Comparison of ENCODE assay signal across 14 mouse cellular contexts in the genomic region with DNA sequence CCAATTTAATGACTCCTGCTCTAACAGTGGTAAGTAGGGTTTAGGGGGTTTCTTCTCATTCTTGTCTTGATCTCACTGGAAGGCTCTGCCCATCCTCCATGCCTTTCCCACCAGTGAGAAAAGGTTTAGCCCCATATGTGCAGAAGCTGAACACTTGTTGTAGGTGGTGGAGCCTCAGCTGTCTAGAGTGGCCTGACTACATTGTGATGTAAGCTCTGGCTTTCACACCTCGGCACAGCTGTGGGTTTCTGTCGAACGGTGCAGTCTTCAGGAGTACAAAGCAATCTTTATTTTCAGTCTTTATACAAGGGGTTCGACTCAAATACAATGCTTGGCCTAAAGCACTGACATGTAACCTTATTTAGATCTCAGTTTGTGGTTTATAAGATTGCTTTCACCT.
"Had no signal": no experiment of that assay in that cellular context is flagged by ENCODE, and none has a peak within 500 bp of the region (broad histone marks: within the 10 kb centered on the region; RNA-seq: fewer than 3 reads in every experiment).

No protein-coding gene starts in this region.

- H3K9ac ChIP-seq: lung, embryonic 14.5 days; midbrain, embryonic 13.5 days; neural tube, embryonic 12.5 days; stomach, embryonic 15.5 days had no signal

- H3K27me3 ChIP-seq: midbrain, embryonic 13.5 days; neural tube, embryonic 12.5 days; stomach, embryonic 15.5 days had no signal

- DNase-seq: lung, adult 18-20 months; lung, embryonic 14.5 days; lung, postnatal 10 days; lung, postnatal 4 days; right cerebral cortex, postnatal 14 days; thymus, adult 2 months; thymus, postnatal 14 days; thymus, postnatal 36 days had no signal

- H3K4me3 ChIP-seq: midbrain, embryonic 10.5 days; midbrain, embryonic 13.5 days; neural tube, embryonic 12.5 days; stomach, embryonic 15.5 days had no signal

- H3K36me3 ChIP-seq: midbrain, embryonic 10.5 days; midbrain, embryonic 13.5 days; neural tube, embryonic 12.5 days; stomach, embryonic 15.5 days had no signal

- H3K27ac ChIP-seq: midbrain, embryonic 10.5 days; midbrain, embryonic 13.5 days; neural tube, embryonic 12.5 days; stomach, embryonic 15.5 days; stomach, postnatal 0 days had no signal

- H3K9me3 ChIP-seq: midbrain, embryonic 10.5 days; midbrain, embryonic 13.5 days; neural tube, embryonic 12.5 days; stomach, embryonic 15.5 days had no signal

- ATAC-seq: midbrain, embryonic 13.5 days; midbrain, embryonic 16.5 days had no signal

- H3K4me2 ChIP-seq: lung, embryonic 14.5 days; midbrain, embryonic 13.5 days; neural tube, embryonic 12.5 days; stomach, embryonic 15.5 days had no signal

- H3K4me1 ChIP-seq: midbrain, embryonic 10.5 days; midbrain, embryonic 13.5 days; neural tube, embryonic 12.5 days; stomach, embryonic 15.5 days had no signal
